ENCODE assay signal across 14 mouse cellular contexts in genomic region chr5:113777728-113778127, GRCm38 (mm10). TPM values are rescaled to one million over a fixed set of nuclear protein-coding genes. Genes with fewer than 3 reads are reported as not detected.
DNase-seq lines count a peak whose midpoint lies in the region.
"Not testable (repeated sequence)": the region's sequence is repeated elsewhere in the genome, so short reads cannot be mapped to it uniquely, and the experiment has no call there.
"Had no signal": no experiment of that assay in that cellular context is flagged by ENCODE, and none has a peak within 500 bp of the region (broad histone marks: within the 10 kb centered on the region; RNA-seq: fewer than 3 reads in every experiment).

No protein-coding gene starts in this region.

- not testable (repeated sequence) for H3K36me3 ChIP-seq in splenic B cell, adult 2 months (ENCODE audit: control insufficient read depth, insufficient read depth, low read length, poor library complexity, severe bottlenecking)

- DNase-seq in B cell, adult 2 months: peak; percentile 38 to 40
- DNase-seq in adrenal gland, adult 8-10 months: peak; percentile 70
- DNase-seq in adrenal gland, postnatal 36 days: peak; percentile 70 to 73
- DNase-seq in kidney, adult 9 months: peak; percentile 59
- DNase-seq in layer of hippocampus, adult 9-11 months: peak; percentile 29
- DNase-seq in splenic B cell, adult 2 months (ENCODE audit: low read depth, low spot score): peak; percentile 33
- DNase-seq in thymus, postnatal 25 days: peak; percentile 27

- not testable (repeated sequence) for H3K27me3 ChIP-seq in splenic B cell, adult 2 months (ENCODE audit: control insufficient read depth, insufficient read depth, low read length, poor library complexity, severe bottlenecking)

RNA-seq across cellular contexts. Expression of gene Iscu, which starts 5.2 kb away (rescaled TPM):
- 1,000 to 10,000 TPM in 2 of 4 experiments, 100 to 1,000 TPM in 2; 572 to 1,204 (median 919) TPM for total RNA-seq in adrenal gland, adult 8-10 months (2022)
- 100 to 1,000 TPM; 612 to 984 TPM for total RNA-seq in adrenal gland, postnatal 36 days (2021)

RNA-seq across cellular contexts. Expression of gene Sart3, which starts 5.4 kb away (rescaled TPM):
- total RNA-seq in adrenal gland, adult 8-10 months (2022): 10 to 100 TPM; 29.5 to 47.4 (median 40.1) TPM
- 10 to 100 TPM; 30.0 to 33.3 TPM for total RNA-seq in adrenal gland, postnatal 36 days (2021)

RNA-seq across cellular contexts. Expression of gene Tmem119, which starts 22.6 kb away (rescaled TPM):
- 10 to 100 TPM in 2 of 4 experiments, 1 to 10 TPM in 2; 9.1 to 14.2 (median 11.2) TPM for total RNA-seq in adrenal gland, adult 8-10 months (2022)
- 10 to 100 TPM in 1 of 2 experiments, 1 to 10 TPM in 1; 9.3 to 14.1 TPM for total RNA-seq in adrenal gland, postnatal 36 days (2021)

RNA-seq across cellular contexts. Expression of gene Ficd, which starts 42.1 kb away (rescaled TPM):
- total RNA-seq in adrenal gland, adult 8-10 months (2022): 10 to 100 TPM; 15.7 to 25.8 (median 17.6) TPM
- 10 to 100 TPM; 12.7 to 15.2 TPM for total RNA-seq in adrenal gland, postnatal 36 days (2021)

RNA-seq across cellular contexts. Expression of gene 1700069L16Rik, which starts 53.2 kb away (rescaled TPM):
- not detected for total RNA-seq in adrenal gland, adult 8-10 months (2022)
- total RNA-seq in adrenal gland, postnatal 36 days (2021): not detected
- total RNA-seq: adrenal gland, postnatal 4 days; common myeloid progenitor, adult 5-6 weeks; gastrocnemius, adult 2 months; gastrocnemius, postnatal 25 days; granulocyte monocyte progenitor cell, adult 5-6 weeks; heart, adult 8-10 months; heart, postnatal 25 days had no signal

Comparison
In these comparisons a context has a peak if more than half of its experiments do, and no peak if none do; other contexts are left out.
1. Peak in every context shown above with its lines: DNase-seq.